Mouse (Mus musculus) heart, postnatal 0 days (tissue): ENCODE data around the gene Gm5737. TPM values are rescaled to one million over a fixed set of nuclear protein-coding genes. Genes with fewer than 3 reads are reported as not detected.

Experiments used
- ATAC-seq: fragments of 200-750 bp; cut with Nextera tagmentation; 2 replicates; pipeline ENCODE4 v1.8.0; 2017; ENCODE audit warnings: low read depth, moderate number of reproducible peaks, moderate library complexity; ENCODE audit not compliant: insufficient read depth
- DNase-seq: peaks from one replicate; pipeline ENCODE4 v3.0.0-alpha.2; 2016; ENCODE audit warnings: low spot score
- H3K27ac ChIP-seq: fragments of 300-500 bp; sonication (generic); 2 replicates; pipeline ENCODE4 v1.5.1; 2014; ENCODE audit warnings: low read depth, mild to moderate bottlenecking
- H3K27me3 ChIP-seq: fragments of 300-500 bp; sonication (generic); 2 replicates; pipeline ENCODE4 v1.6.1; 2014; ENCODE audit warnings: low read length, mixed read lengths; ENCODE audit not compliant: control insufficient read depth, insufficient read depth
- H3K36me3 ChIP-seq: fragments of 300-500 bp; sonication (generic); replicated peaks from 2 replicates; pipeline ENCODE4 v1.6.1; 2014; ENCODE audit warnings: low read length, mixed read lengths; ENCODE audit not compliant: control insufficient read depth, insufficient read depth
- H3K4me1 ChIP-seq: fragments of 300-500 bp; sonication (generic); 2 replicates; pipeline ENCODE4 v1.6.1; 2014; ENCODE audit warnings: antibody characterized with exemption; ENCODE audit not compliant: control insufficient read depth, insufficient read depth
- H3K4me2 ChIP-seq: fragments of 300-500 bp; sonication (generic); 2 replicates; pipeline ENCODE4 v1.6.1; 2014; ENCODE audit warnings: low read depth, mild to moderate bottlenecking, low read length, moderate library complexity
- H3K4me3 ChIP-seq: fragments of 300-500 bp; sonication (generic); 2 replicates; pipeline ENCODE4 v1.5.1; 2014; ENCODE audit warnings: low read depth, low read length
- H3K9ac ChIP-seq: fragments of 300-500 bp; sonication (generic); replicated peaks from 2 replicates; pipeline ENCODE4 v1.6.1; 2014; ENCODE audit warnings: low read depth, low read length, mixed read lengths
- H3K9me3 ChIP-seq: fragments of 300-500 bp; sonication (generic); replicated peaks from 2 replicates; pipeline ENCODE4 v1.6.1; 2016; ENCODE audit warnings: low read length; ENCODE audit not compliant: control insufficient read depth
- CTCF ChIP-seq: IDR thresholded peaks from 2 replicates; pipeline ENCODE4 v1.5.1; 2016; ENCODE audit warnings: antibody characterized with exemption, control low read depth, low read depth
- EP300 ChIP-seq: IDR thresholded peaks from 2 replicates; pipeline ENCODE4 v1.6.1; 2016; ENCODE audit warnings: antibody characterized with exemption, low read depth
- WGBS: fragments of 180-500 bp; shearing (Covaris S2); extraction: QIAGEN DNeasy Blood & Tissue Kit; methylation state at CpG from one replicate; pipeline ENCODE4 v1.1.7; 2014; 5-methylcytosine and 5-hydroxymethylcytosine counted together
- polyA plus RNA-seq: library from polyadenylated mRNA; unstranded; fragments of >200 nt; fragmentation: Nextera tagmentation; extraction: Ambion mirVana; gene quantifications from 2 replicates; pipeline ENCODE4 v1.2.1, GENCODE M21; 2015
- total RNA-seq: library from RNA; depleted of rRNA; stranded (reverse); fragments of >200 nt; gene quantifications from 2 replicates; pipeline ENCODE4 v1.2.3, GENCODE M21; 2014; ENCODE audit warnings: low replicate concordance; rRNA removed

Gene Gm5737
- total RNA-seq, result not detected in 2 replicates
- polyA plus RNA-seq, result not detected in 2 replicates

DNA sequence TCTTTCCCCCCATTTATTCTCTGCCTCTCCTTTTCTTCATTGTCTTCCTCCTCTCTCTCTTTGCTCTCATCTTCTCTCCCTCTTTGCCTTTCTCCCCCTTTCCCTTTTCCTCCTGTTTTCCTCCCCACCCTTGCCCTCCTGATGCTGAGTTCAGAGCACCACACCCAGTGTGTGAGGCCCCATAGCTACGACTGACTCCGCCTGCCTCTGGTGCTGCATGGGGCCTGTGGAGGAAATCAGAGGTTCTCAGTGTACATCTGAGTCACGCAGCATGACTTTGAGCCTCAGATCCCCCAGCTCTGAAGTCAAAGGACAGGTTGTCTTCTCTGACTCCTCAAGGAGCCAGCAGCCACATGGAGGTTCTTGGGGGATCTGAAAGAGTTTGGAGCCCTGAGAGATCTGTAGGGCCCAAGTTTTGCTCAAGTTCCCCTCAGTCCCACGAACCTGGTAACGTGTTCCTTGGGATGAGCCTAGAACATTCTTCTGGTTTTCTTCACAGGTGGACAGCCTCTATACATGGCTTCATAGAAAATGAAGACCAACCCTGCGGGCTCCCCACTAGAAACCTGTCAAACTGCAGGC lies at the start of gene Gm5737:
TSS of gene Gm5737 (plus strand) at position 532 of the 582 bp plus-strand sequence.
- no peak for DNase-seq
- no peak for TF ChIP-seq EP300
- TF ChIP-seq CTCF, result no peak
- Histone ChIP-seq H3K9me3 (no peaks in the 10 kb centered on the region), H3K9ac (no peak within 1 kb of the TSS), H3K36me3 (no peaks in the 10 kb centered on the region), H3K4me3 (no peak within 1 kb of the TSS), H3K4me1 (no peaks in the 10 kb centered on the region), H3K4me2 (no peak within 1 kb of the TSS), H3K27ac (no peak within 1 kb of the TSS), H3K27me3 (peaks cover 5% of the 10 kb centered on the region; the same call in 1 of the 2 replicates)
- no peak for ATAC-seq
- 75% methylated on average over 6 of the region's 6 CpGs for WGBS

- H3K4me1 ChIP-seq, result no peaks in the 10 kb centered on the region
- no peak for ATAC-seq
Observed at GRCm38 (mm10) chr7:120767369-120767768, 44.8 kb upstream of the Gm5737 start.

GRCm38 (mm10) chr7:120771389-120771788 lies 40.8 kb upstream of the Gm5737 start:
- H3K9me3 ChIP-seq, result no peaks in the 10 kb centered on the region
- DNase-seq, result no peak
- WGBS, result 30% methylated on average over 1 of the region's 1 CpGs
- no peak for ATAC-seq
- no peak for TF ChIP-seq CTCF
- no peak for TF ChIP-seq EP300
- no peak overlapping the region for H3K4me3 ChIP-seq
- no peak overlapping the region for H3K27ac ChIP-seq
- H3K4me1 ChIP-seq, result no peaks in the 10 kb centered on the region
- no peaks in the 10 kb centered on the region for H3K27me3 ChIP-seq
- no peak overlapping the region for H3K4me2 ChIP-seq
- H3K36me3 ChIP-seq, result no peaks in the 10 kb centered on the region
- H3K9ac ChIP-seq, result no peak overlapping the region

More at GRCm38 (mm10) chr7:120767369-120767768, 44.8 kb upstream of the Gm5737 start:
- DNase-seq, result no peak
- Histone ChIP-seq H3K27ac (no peak overlapping the region), H3K9ac (no peak overlapping the region), H3K27me3 (no peaks in the 10 kb centered on the region), H3K4me2 (no peak overlapping the region), H3K36me3 (no peaks in the 10 kb centered on the region), H3K4me3 (no peak overlapping the region), H3K9me3 (no peaks in the 10 kb centered on the region)
- TF ChIP-seq CTCF (no peak), EP300 (no peak)
- WGBS, result 42% methylated on average over 1 of the region's 1 CpGs

DNA sequence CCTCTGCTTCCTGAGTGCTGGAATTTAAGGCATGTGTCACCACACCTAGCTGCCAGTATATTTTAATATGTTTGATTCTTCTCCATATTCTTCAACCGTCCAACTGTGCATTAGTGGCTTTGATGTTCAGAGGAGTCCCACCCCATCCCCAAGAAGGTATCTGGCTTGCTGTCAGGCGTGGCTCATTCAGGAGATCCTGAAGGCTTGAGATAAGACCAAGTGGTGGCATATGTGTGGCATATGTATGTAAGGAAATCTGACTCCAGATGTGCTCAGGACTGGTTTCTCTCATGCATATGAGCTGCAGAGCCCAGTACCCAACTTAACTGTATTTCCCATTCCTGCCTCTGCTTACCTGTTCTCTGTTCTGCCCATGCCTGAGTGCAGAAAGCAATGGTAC lies 34.2 kb upstream of the Gm5737 start:
- Histone ChIP-seq H3K9me3 (no peaks in the 10 kb centered on the region), H3K27ac (no peak overlapping the region), H3K9ac (no peak overlapping the region), H3K4me1 (no peaks in the 10 kb centered on the region), H3K27me3 (no peaks in the 10 kb centered on the region), H3K4me2 (no peak overlapping the region), H3K36me3 (no peaks in the 10 kb centered on the region), H3K4me3 (no peak overlapping the region)
- ATAC-seq (no peak), DNase-seq (no peak)
- WGBS, result 43% methylated on average over 2 of the region's 2 CpGs
- TF ChIP-seq CTCF (no peak), EP300 (no peak)

DNA sequence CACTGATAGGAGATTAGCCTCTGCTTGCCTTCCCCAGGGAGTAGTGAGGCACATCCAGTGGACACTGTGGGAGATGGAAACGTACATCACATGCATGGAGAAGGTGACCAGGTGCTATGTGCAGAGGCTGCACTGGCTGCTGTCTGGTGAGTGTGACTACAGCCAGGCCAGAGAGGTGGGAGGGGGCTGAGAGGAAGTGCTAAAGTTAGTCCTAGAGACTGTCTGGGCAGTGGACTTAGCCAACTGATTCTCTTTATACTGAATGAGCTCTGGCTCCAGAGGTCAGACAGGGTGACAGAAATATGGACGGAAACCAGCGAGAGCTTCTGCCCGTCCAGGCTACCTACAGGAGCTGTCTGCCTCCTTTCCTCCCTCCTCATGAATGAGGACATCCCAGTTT lies 16.6 kb upstream of the Gm5737 start:
- no peak overlapping the region for H3K4me3 ChIP-seq
- H3K9me3 ChIP-seq, result no peaks in the 10 kb centered on the region
- H3K27me3 ChIP-seq, result no peaks in the 10 kb centered on the region
- no peaks in the 10 kb centered on the region for H3K4me1 ChIP-seq
- H3K36me3 ChIP-seq, result no peaks in the 10 kb centered on the region
- no peak overlapping the region for H3K9ac ChIP-seq
- H3K4me2 ChIP-seq, result no peak overlapping the region
- no peak for TF ChIP-seq EP300
- no peak for TF ChIP-seq CTCF
- ATAC-seq (no peak), DNase-seq (no peak)
- no peak overlapping the region for H3K27ac ChIP-seq
- whole genome bisulfite sequencing, result 40% methylated on average over 4 of the region's 4 CpGs

DNA sequence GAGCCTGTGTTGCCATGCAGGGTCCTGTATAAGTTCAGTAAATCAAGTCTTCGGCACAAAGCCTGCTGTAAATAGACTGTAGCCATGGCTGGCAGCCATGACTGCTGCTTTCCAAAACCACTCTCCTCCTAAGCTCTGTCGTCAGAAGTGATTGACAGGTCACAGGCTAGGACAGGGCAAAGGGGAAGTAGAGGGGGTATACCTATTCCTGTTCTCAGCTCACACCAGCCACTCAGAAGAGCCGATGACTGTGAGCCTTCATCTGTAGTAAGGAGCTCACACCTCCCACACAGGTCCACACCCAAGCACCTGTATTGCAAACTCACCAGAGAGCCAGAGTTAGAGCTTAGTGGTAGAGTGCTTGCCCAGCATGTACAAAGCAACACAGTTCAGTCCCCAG lies 15.8 kb upstream of the Gm5737 start:
- ATAC-seq, result peak; percentile 39; the same call in 1 of the 2 replicates
- no peak overlapping the region for H3K9ac ChIP-seq
- DNase-seq, result no peak
- WGBS, result 41% methylated on average over 3 of the region's 3 CpGs
- H3K4me3 ChIP-seq, result no peak overlapping the region
- no peaks in the 10 kb centered on the region for H3K27me3 ChIP-seq
- H3K9me3 ChIP-seq, result no peaks in the 10 kb centered on the region
- H3K4me2 ChIP-seq, result no peak overlapping the region
- H3K4me1 ChIP-seq, result no peaks in the 10 kb centered on the region
- TF ChIP-seq EP300, result no peak
- no peak for TF ChIP-seq CTCF
- no peaks in the 10 kb centered on the region for H3K36me3 ChIP-seq
- H3K27ac ChIP-seq, result no peak overlapping the region
